Comparison of ENCODE assay signal across 35 mouse cellular contexts in genomic region chr11:72760781-72761180, GRCm38 (mm10).
"Had no signal": no experiment of that assay in that cellular context is flagged by ENCODE, and none has a peak within 500 bp of the region (broad histone marks: within the 10 kb centered on the region; RNA-seq: fewer than 3 reads in every experiment).

No protein-coding gene starts in this region.

- H3K4me2 ChIP-seq: heart, embryonic 11.5 days; heart, embryonic 12.5 days; heart, embryonic 13.5 days; heart, embryonic 15.5 days; hindbrain, embryonic 12.5 days; hindbrain, embryonic 13.5 days; hindbrain, embryonic 14.5 days; hindbrain, embryonic 15.5 days; intestine, embryonic 15.5 days; kidney, embryonic 15.5 days had no signal

- H3K9ac ChIP-seq: heart, embryonic 12.5 days; heart, embryonic 13.5 days; heart, embryonic 15.5 days; hindbrain, embryonic 12.5 days; hindbrain, embryonic 13.5 days; hindbrain, embryonic 14.5 days; hindbrain, embryonic 15.5 days; intestine, embryonic 15.5 days; kidney, embryonic 15.5 days had no signal

- H3K27me3 ChIP-seq: heart, embryonic 12.5 days; heart, embryonic 13.5 days; heart, embryonic 15.5 days; hindbrain, embryonic 12.5 days; hindbrain, embryonic 13.5 days; hindbrain, embryonic 15.5 days; intestine, embryonic 15.5 days; kidney, embryonic 15.5 days had no signal

- H3K27ac ChIP-seq: heart, embryonic 10.5 days; heart, embryonic 13.5 days; heart, embryonic 15.5 days; hindbrain, embryonic 10.5 days; hindbrain, embryonic 12.5 days; hindbrain, embryonic 13.5 days; hindbrain, embryonic 14.5 days; hindbrain, embryonic 15.5 days; hindbrain, postnatal 0 days; intestine, embryonic 15.5 days; kidney, embryonic 15.5 days; kidney, postnatal 0 days; layer of hippocampus, adult 2 months had no signal

- H3K4me3 ChIP-seq: heart, embryonic 10.5 days; heart, embryonic 12.5 days; heart, embryonic 13.5 days; heart, embryonic 15.5 days; hindbrain, embryonic 10.5 days; hindbrain, embryonic 12.5 days; hindbrain, embryonic 13.5 days; hindbrain, embryonic 15.5 days; intestine, embryonic 15.5 days; kidney, embryonic 15.5 days; layer of hippocampus, adult 2 months had no signal

- H3K9me3 ChIP-seq: heart, embryonic 10.5 days; heart, embryonic 12.5 days; heart, embryonic 13.5 days; heart, embryonic 15.5 days; hindbrain, embryonic 10.5 days; hindbrain, embryonic 12.5 days; hindbrain, embryonic 13.5 days; hindbrain, embryonic 15.5 days; intestine, embryonic 15.5 days; kidney, embryonic 15.5 days had no signal

- H3K4me1 ChIP-seq: heart, embryonic 10.5 days; heart, embryonic 12.5 days; heart, embryonic 13.5 days; heart, embryonic 15.5 days; hindbrain, embryonic 10.5 days; hindbrain, embryonic 12.5 days; hindbrain, embryonic 13.5 days; hindbrain, embryonic 15.5 days; intestine, embryonic 15.5 days; kidney, embryonic 15.5 days had no signal

- DNase-seq: heart, postnatal 10 days; heart, postnatal 14 days; heart, postnatal 36 days; heart, postnatal 4 days; kidney, adult 11 months; kidney, adult 18-20 months; kidney, adult 2 months; kidney, adult 8-10 months; kidney, adult 9 months; kidney, postnatal 10 days; kidney, postnatal 14 days; kidney, postnatal 25 days; kidney, postnatal 36 days; kidney, postnatal 4 days; layer of hippocampus, adult 9-11 months; layer of hippocampus, postnatal 36 days had no signal

- ATAC-seq: hindbrain, embryonic 16.5 days; hindbrain, postnatal 0 days; inflammation-experienced regulatory T-cells, adult 6 months; intestine, embryonic 15.5 days; intestine, embryonic 16.5 days; intestine, postnatal 0 days had no signal
